23 mouse cellular contexts compared by ENCODE assay signal in genomic region chr7:113756616-113757015, GRCm38 (mm10). TPM values are rescaled to one million over a fixed set of nuclear protein-coding genes. Genes with fewer than 3 reads are reported as not detected.
"Had no signal": no experiment of that assay in that cellular context is flagged by ENCODE, and none has a peak within 500 bp of the region (broad histone marks: within the 10 kb centered on the region; RNA-seq: fewer than 3 reads in every experiment).

No protein-coding gene starts in this region.

- H3K4me3 ChIP-seq: heart, embryonic 10.5 days; heart, embryonic 12.5 days; hindbrain, embryonic 13.5 days; hindbrain, embryonic 15.5 days; limb, embryonic 13.5 days; limb, embryonic 15.5 days; liver, embryonic 12.5 days had no signal

- ATAC-seq: forebrain, postnatal 0 days; hindbrain, postnatal 0 days; intestine, embryonic 16.5 days; liver, embryonic 12.5 days had no signal

- H3K9ac ChIP-seq: forebrain, postnatal 0 days; heart, embryonic 12.5 days; hindbrain, embryonic 13.5 days; hindbrain, embryonic 15.5 days; limb, embryonic 13.5 days; limb, embryonic 15.5 days; liver, embryonic 12.5 days; liver, embryonic 14.5 days had no signal

- H3K27ac ChIP-seq: heart, embryonic 10.5 days; hindbrain, embryonic 13.5 days; hindbrain, embryonic 15.5 days; hindbrain, postnatal 0 days; limb, embryonic 13.5 days; limb, embryonic 15.5 days; liver, embryonic 12.5 days; liver, embryonic 14.5 days had no signal

- H3K36me3 ChIP-seq: heart, embryonic 10.5 days; heart, embryonic 12.5 days; hindbrain, embryonic 13.5 days; hindbrain, embryonic 15.5 days; limb, embryonic 13.5 days; limb, embryonic 15.5 days; liver, embryonic 12.5 days had no signal

- H3K4me1 ChIP-seq: hindbrain, embryonic 13.5 days; hindbrain, embryonic 15.5 days; limb, embryonic 13.5 days; limb, embryonic 15.5 days; liver, embryonic 12.5 days had no signal

- H3K4me2 ChIP-seq: heart, embryonic 12.5 days; hindbrain, embryonic 13.5 days; hindbrain, embryonic 15.5 days; limb, embryonic 13.5 days; limb, embryonic 15.5 days; liver, embryonic 12.5 days had no signal

- DNase-seq: forebrain, postnatal 0 days; gastrocnemius, postnatal 14 days; gastrocnemius, postnatal 36 days; heart, adult 18-20 months; heart, postnatal 10 days; heart, postnatal 36 days; kidney, adult 11 months; kidney, postnatal 14 days; kidney, postnatal 36 days; layer of hippocampus, adult 9-11 months; layer of hippocampus, postnatal 36 days; left cerebral cortex, postnatal 4 days had no signal

- H3K9me3 ChIP-seq: heart, embryonic 10.5 days; hindbrain, embryonic 13.5 days; hindbrain, embryonic 15.5 days; limb, embryonic 13.5 days; limb, embryonic 15.5 days; liver, embryonic 12.5 days had no signal

RNA-seq across cellular contexts. Expression of gene Spon1, which starts 9.2 kb away (rescaled TPM):
- total RNA-seq: hematopoietic stem cell, adult 5-6 weeks had no signal
